8 mouse cellular contexts compared by ENCODE assay signal in genomic region chr1:134556671-134557218, GRCm38 (mm10). TPM values are rescaled to one million over a fixed set of nuclear protein-coding genes. Genes with fewer than 3 reads are reported as not detected.
DNase-seq lines count a peak whose midpoint lies in the region; ATAC-seq lines count a peak whose summit lies in the region.

No protein-coding gene starts in this region.

- ATAC-seq in embryonic facial prominence, embryonic 14.5 days (ENCODE audit: low read depth), result peak; percentile 95
- peak; percentile 96 for ATAC-seq in kidney, embryonic 14.5 days (ENCODE audit: low FRiP score, low TSS enrichment)
- peak; percentile 92 for ATAC-seq in limb, embryonic 15.5 days (ENCODE audit: insufficient number of reproducible peaks, low FRiP score, low TSS enrichment, low read depth)

- H3K9ac ChIP-seq in embryonic facial prominence, embryonic 14.5 days (ENCODE audit: low read depth, low read length), result peak overlapping the region; percentile 73
- peak overlapping the region; percentile 82 for H3K9ac ChIP-seq in kidney, embryonic 14.5 days (ENCODE audit: low read depth, low read length)
- H3K9ac ChIP-seq in limb, embryonic 15.5 days, result peak overlapping the region; percentile 80

- peak overlapping the region; percentile 48 for H3K4me3 ChIP-seq in embryonic facial prominence, embryonic 14.5 days (ENCODE audit: low read depth, low read length)
- H3K4me3 ChIP-seq in kidney, embryonic 14.5 days (ENCODE audit: low read length), result peak overlapping the region; percentile 66
- H3K4me3 ChIP-seq in limb, embryonic 15.5 days, result peak overlapping the region; percentile 68

- no peaks in the 10 kb centered on the region for H3K27me3 ChIP-seq in embryonic facial prominence, embryonic 14.5 days (replicated peaks; ENCODE audit: control insufficient read depth, insufficient read depth, low read length)
- no peaks in the 10 kb centered on the region for H3K27me3 ChIP-seq in kidney, embryonic 14.5 days (ENCODE audit: control insufficient read depth, insufficient read depth, low read length)
- no peaks in the 10 kb centered on the region for H3K27me3 ChIP-seq in limb, embryonic 15.5 days

- under 1% methylated on average over 30 of the region's 35 CpGs for WGBS in embryonic facial prominence, embryonic 14.5 days
- WGBS in kidney, embryonic 14.5 days, result under 1% methylated on average over 31 of the region's 35 CpGs
- under 1% methylated on average over 35 of the region's 35 CpGs for WGBS in limb, embryonic 15.5 days

- H3K9me3 ChIP-seq in embryonic facial prominence, embryonic 14.5 days (ENCODE audit: control insufficient read depth, low read length), result no peaks in the 10 kb centered on the region
- no peaks in the 10 kb centered on the region for H3K9me3 ChIP-seq in kidney, embryonic 14.5 days (ENCODE audit: control insufficient read depth, low read length)
- no peaks in the 10 kb centered on the region for H3K9me3 ChIP-seq in limb, embryonic 15.5 days

- H3K4me1 ChIP-seq in embryonic facial prominence, embryonic 14.5 days (ENCODE audit: control insufficient read depth, insufficient read depth, low read length), result peaks cover 6% of the 10 kb centered on the region; the same call in 1 of the 2 replicates
- H3K4me1 ChIP-seq in kidney, embryonic 14.5 days (ENCODE audit: control insufficient read depth, insufficient read depth, low read length), result peaks cover 13% of the 10 kb centered on the region
- H3K4me1 ChIP-seq in limb, embryonic 15.5 days, result peaks cover 18% of the 10 kb centered on the region

- no peaks in the 10 kb centered on the region for H3K36me3 ChIP-seq in embryonic facial prominence, embryonic 14.5 days (ENCODE audit: control insufficient read depth, insufficient read depth, low read length)
- H3K36me3 ChIP-seq in kidney, embryonic 14.5 days (ENCODE audit: control insufficient read depth, insufficient read depth, low read length), result no peaks in the 10 kb centered on the region
- no peaks in the 10 kb centered on the region for H3K36me3 ChIP-seq in limb, embryonic 15.5 days

- peak overlapping the region; percentile 89 for H3K4me2 ChIP-seq in embryonic facial prominence, embryonic 14.5 days (ENCODE audit: low read depth, low read length)
- peak overlapping the region; percentile 95 for H3K4me2 ChIP-seq in kidney, embryonic 14.5 days (replicated peaks; ENCODE audit: low read depth, low read length)
- H3K4me2 ChIP-seq in limb, embryonic 15.5 days, result peak overlapping the region; percentile 84

- peak overlapping the region; percentile 87 for H3K27ac ChIP-seq in embryonic facial prominence, embryonic 14.5 days (replicated peaks; ENCODE audit: low read depth, low read length)
- peak overlapping the region; percentile 91 for H3K27ac ChIP-seq in kidney, embryonic 14.5 days (ENCODE audit: low read depth, low read length)
- peak overlapping the region; percentile 97 for H3K27ac ChIP-seq in limb, embryonic 15.5 days

- DNase-seq in 3T3-L1 (ENCODE audit: low read depth, low spot score), result peak; percentile 95
- DNase-seq in adrenal gland, postnatal 4 days (ENCODE audit: low spot score in 2 of 2), result peak; percentile 81 to 92
- DNase-seq in embryonic facial prominence, embryonic 14.5 days (ENCODE audit: low spot score), result peak; percentile 99
- peak; percentile 96 to 97 for DNase-seq in heart, adult 9 months (ENCODE audit: low spot score in 2 of 2)
- peak; percentile 70 to 83 for DNase-seq in monocyte, adult 2 months (ENCODE audit: low read depth in 1 of 2, low spot score in 2 of 2)
- DNase-seq in spleen, postnatal 36 days (ENCODE audit: low spot score in 2 of 2), result peak; percentile 94 to 95

RNA-seq across cellular contexts. Expression of gene Kdm5b, which starts 3.2 kb away (rescaled TPM):
- total RNA-seq in adrenal gland, postnatal 4 days (2021), result 10 to 100 TPM; 64.0 to 65.5 TPM
- polyA plus RNA-seq in embryonic facial prominence, embryonic 14.5 days (2014; fragmentation: Nextera tagmentation; extraction: Ambion mirVana), result 63.0 and 68.5 TPM in 2 replicates
- polyA plus RNA-seq in kidney, embryonic 14.5 days (2014; fragmentation: Nextera tagmentation; extraction: Ambion mirVana), result 42.3 and 75.9 TPM in 2 replicates
- 63.9 and 80.8 TPM in 2 replicates for polyA plus RNA-seq in limb, embryonic 15.5 days (2015; fragmentation: Nextera tagmentation; extraction: Ambion mirVana)

RNA-seq across cellular contexts. Expression of gene Mgat4e, which starts 7.3 kb away (rescaled TPM):
- total RNA-seq in adrenal gland, postnatal 4 days (2021), result not detected
- not detected in 2 replicates for polyA plus RNA-seq in embryonic facial prominence, embryonic 14.5 days (2014; fragmentation: Nextera tagmentation; extraction: Ambion mirVana)
- not detected in 2 replicates for polyA plus RNA-seq in kidney, embryonic 14.5 days (2014; fragmentation: Nextera tagmentation; extraction: Ambion mirVana)
- 0.10 TPM in 1 of 2 replicates, not detected in the other for polyA plus RNA-seq in limb, embryonic 15.5 days (2015; fragmentation: Nextera tagmentation; extraction: Ambion mirVana)

Comparison
In these comparisons a context has a peak if more than half of its experiments do, and no peak if none do; other contexts are left out.
1. Peak in every context shown above with its lines: DNase-seq, ATAC-seq, H3K4me3 ChIP-seq and H3K27ac ChIP-seq.